ENCODE assay signal across 27 mouse cellular contexts in the genomic region with DNA sequence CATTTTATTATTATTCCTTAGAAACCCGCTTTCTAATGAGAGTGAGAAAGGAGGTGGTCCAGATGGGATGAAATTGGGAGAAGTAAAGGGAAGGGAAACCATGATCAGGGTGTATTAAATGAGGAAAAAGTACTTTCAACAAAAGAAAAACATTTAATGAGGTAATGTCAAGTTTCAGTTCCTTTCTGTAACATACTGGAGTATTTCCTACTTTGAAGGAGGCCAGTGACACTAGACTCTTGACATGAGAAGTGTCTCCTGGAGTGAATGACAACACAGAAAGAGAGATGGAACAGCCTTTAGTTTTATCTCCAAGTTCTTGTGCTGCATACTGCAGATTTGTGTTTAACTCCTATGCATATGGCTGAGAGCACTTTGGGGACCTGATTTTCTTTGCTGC.
"Had no signal": no experiment of that assay in that cellular context is flagged by ENCODE, and none has a peak within 500 bp of the region (broad histone marks: within the 10 kb centered on the region; RNA-seq: fewer than 3 reads in every experiment).

No protein-coding gene starts in this region.

- H3K4me3 ChIP-seq: gastrocnemius, adult 2 months; heart, embryonic 13.5 days; heart, embryonic 15.5 days; hindbrain, embryonic 10.5 days; hindbrain, embryonic 12.5 days; intestine, embryonic 15.5 days; layer of hippocampus, adult 2 months; left cerebral cortex, adult 2 months; limb, embryonic 10.5 days; limb, embryonic 12.5 days; liver, embryonic 12.5 days had no signal

- H3K36me3 ChIP-seq: heart, embryonic 13.5 days; heart, embryonic 15.5 days; hindbrain, embryonic 10.5 days; hindbrain, embryonic 12.5 days; intestine, embryonic 15.5 days; limb, embryonic 10.5 days; limb, embryonic 12.5 days; liver, embryonic 12.5 days had no signal

- H3K4me2 ChIP-seq: heart, embryonic 11.5 days; heart, embryonic 13.5 days; heart, embryonic 15.5 days; hindbrain, embryonic 12.5 days; hindbrain, embryonic 14.5 days; intestine, embryonic 15.5 days; limb, embryonic 12.5 days; liver, embryonic 12.5 days had no signal

- H3K9ac ChIP-seq: heart, embryonic 13.5 days; heart, embryonic 15.5 days; hindbrain, embryonic 12.5 days; hindbrain, embryonic 14.5 days; intestine, embryonic 15.5 days; limb, embryonic 12.5 days; liver, embryonic 12.5 days; liver, embryonic 14.5 days had no signal

- DNase-seq: gastrocnemius, adult 2 months; gastrocnemius, postnatal 10 days; gastrocnemius, postnatal 25 days; heart, adult 18-20 months; heart, postnatal 4 days; kidney, adult 18-20 months; kidney, adult 8-10 months; kidney, postnatal 10 days; kidney, postnatal 25 days; kidney, postnatal 4 days; liver had no signal

- H3K4me1 ChIP-seq: hindbrain, embryonic 10.5 days; intestine, embryonic 15.5 days; limb, embryonic 10.5 days; limb, embryonic 12.5 days; liver, embryonic 12.5 days had no signal

- ATAC-seq: hindbrain, embryonic 16.5 days; inflammation-experienced regulatory T-cells, adult 6 months; intestine, embryonic 15.5 days; intestine, postnatal 0 days; liver, embryonic 12.5 days had no signal

- H3K27ac ChIP-seq: gastrocnemius, adult 2 months; heart, embryonic 13.5 days; heart, embryonic 15.5 days; hindbrain, embryonic 10.5 days; hindbrain, embryonic 12.5 days; hindbrain, embryonic 14.5 days; intestine, embryonic 15.5 days; layer of hippocampus, adult 2 months; left cerebral cortex, adult 2 months; limb, embryonic 10.5 days; limb, embryonic 12.5 days; liver, embryonic 12.5 days; liver, embryonic 14.5 days had no signal

- H3K27me3 ChIP-seq: heart, embryonic 13.5 days; heart, embryonic 15.5 days; hindbrain, embryonic 12.5 days; intestine, embryonic 15.5 days; liver, embryonic 12.5 days had no signal

- H3K9me3 ChIP-seq: heart, embryonic 13.5 days; heart, embryonic 15.5 days; hindbrain, embryonic 10.5 days; hindbrain, embryonic 12.5 days; intestine, embryonic 15.5 days; limb, embryonic 10.5 days; limb, embryonic 12.5 days; liver, embryonic 12.5 days had no signal
